Comparison of ENCODE assay signal across 29 mouse cellular contexts in genomic region chr15:86411532-86412080, GRCm38 (mm10).
A peak's percentile ranks its signal among the peaks of the same experiment; 100 is the strongest.
DNase-seq lines count a peak whose midpoint lies in the region; ATAC-seq lines count a peak whose summit lies in the region.
"Had no signal": no experiment of that assay in that cellular context is flagged by ENCODE, and none has a peak within 500 bp of the region (broad histone marks: within the 10 kb centered on the region; RNA-seq: fewer than 3 reads in every experiment).

No protein-coding gene starts in this region.

- DNase-seq in liver, embryonic 13.5 days, result no peak
- DNase-seq in liver, embryonic 11.5 days (ENCODE audit: low spot score), result no peak
- DNase-seq in ES-CJ7 (ENCODE audit: low read depth, low spot score) (peak; percentile 11), R1 (ENCODE audit: low read depth, low spot score) (peak; percentile 56)
- DNase-seq in adrenal gland, postnatal 4 days (ENCODE audit: low spot score in 2 of 2), result no peak
- DNase-seq in adrenal gland, postnatal 36 days, result no peak
- no peak for DNase-seq in thymus, postnatal 4 days
- DNase-seq: adrenal gland, adult 2 months; adrenal gland, postnatal 14 days; B cell, adult 2 months; cerebellum, adult 18-20 months; cerebellum, adult 9-10 months; cerebellum, postnatal 14 days; forebrain, postnatal 0 days; gastrocnemius, adult 2 months; gastrocnemius, postnatal 25 days; heart, adult 18-20 months; heart, postnatal 10 days; heart, postnatal 4 days had no signal

- H3K9me3 ChIP-seq in liver, embryonic 13.5 days (replicated peaks), result no peaks in the 10 kb centered on the region
- H3K9me3 ChIP-seq in liver, embryonic 11.5 days (ENCODE audit: control insufficient read depth, low read length), result no peaks in the 10 kb centered on the region
- no peaks in the 10 kb centered on the region for H3K9me3 ChIP-seq in liver, embryonic 15.5 days (replicated peaks)
- H3K9me3 ChIP-seq: embryonic facial prominence, embryonic 12.5 days; embryonic facial prominence, embryonic 15.5 days; heart, embryonic 12.5 days; heart, embryonic 15.5 days had no signal

- WGBS in liver, embryonic 13.5 days (ENCODE audit: insufficient replicate concordance), result 51% methylated on average over 5 of the region's 5 CpGs
- 73% methylated on average over 5 of the region's 5 CpGs for WGBS in liver, embryonic 11.5 days
- 50% methylated on average over 5 of the region's 5 CpGs for WGBS in liver, embryonic 15.5 days (ENCODE audit: insufficient replicate concordance)

- peak; percentile 69 for ATAC-seq in liver, embryonic 13.5 days (ENCODE audit: low read depth)
- ATAC-seq in liver, embryonic 11.5 days (replicated peaks; ENCODE audit: low FRiP score), result no peak
- ATAC-seq in liver, embryonic 15.5 days (ENCODE audit: insufficient read depth), result peak; percentile 44; the same call in 1 of the 2 replicates
- ATAC-seq: forebrain, embryonic 14.5 days; forebrain, postnatal 0 days; hindbrain, postnatal 0 days; inflammation-experienced regulatory T-cells, adult 6 months had no signal

- no peak overlapping the region for H3K9ac ChIP-seq in liver, embryonic 13.5 days
- no peak overlapping the region for H3K9ac ChIP-seq in liver, embryonic 11.5 days (ENCODE audit: low read depth, low read length)
- H3K9ac ChIP-seq in liver, embryonic 15.5 days, result no peak overlapping the region
- H3K9ac ChIP-seq: embryonic facial prominence, embryonic 12.5 days; embryonic facial prominence, embryonic 15.5 days; forebrain, postnatal 0 days; heart, embryonic 12.5 days; heart, embryonic 15.5 days; hindbrain, embryonic 14.5 days had no signal

- peaks cover 8% of the 10 kb centered on the region for H3K4me1 ChIP-seq in liver, embryonic 13.5 days (replicated peaks)
- no peaks in the 10 kb centered on the region; the same call in 1 of the 2 replicates for H3K4me1 ChIP-seq in liver, embryonic 11.5 days (replicated peaks; ENCODE audit: control insufficient read depth, insufficient read depth, low read length)
- H3K4me1 ChIP-seq in liver, embryonic 15.5 days (replicated peaks), result peaks cover 6% of the 10 kb centered on the region
- H3K4me1 ChIP-seq: embryonic facial prominence, embryonic 12.5 days; embryonic facial prominence, embryonic 15.5 days; heart, embryonic 15.5 days had no signal

- H3K36me3 ChIP-seq in liver, embryonic 13.5 days, result no peaks in the 10 kb centered on the region
- H3K36me3 ChIP-seq in liver, embryonic 11.5 days (ENCODE audit: control insufficient read depth, insufficient read depth, low read length), result no peaks in the 10 kb centered on the region
- H3K36me3 ChIP-seq in liver, embryonic 15.5 days (replicated peaks), result no peaks in the 10 kb centered on the region
- H3K36me3 ChIP-seq: embryonic facial prominence, embryonic 12.5 days; embryonic facial prominence, embryonic 15.5 days; heart, embryonic 12.5 days; heart, embryonic 15.5 days had no signal

- H3K27ac ChIP-seq in liver, embryonic 13.5 days, result no peak overlapping the region
- H3K27ac ChIP-seq in liver, embryonic 11.5 days (ENCODE audit: low read depth, low read length), result no peak overlapping the region
- no peak overlapping the region for H3K27ac ChIP-seq in liver, embryonic 15.5 days (replicated peaks)
- H3K27ac ChIP-seq: embryonic facial prominence, embryonic 12.5 days; embryonic facial prominence, embryonic 15.5 days; gastrocnemius, adult 2 months; heart, embryonic 15.5 days; hindbrain, embryonic 14.5 days; hindbrain, postnatal 0 days had no signal

- no peak overlapping the region for H3K4me2 ChIP-seq in liver, embryonic 13.5 days
- no peak overlapping the region for H3K4me2 ChIP-seq in liver, embryonic 11.5 days
- H3K4me2 ChIP-seq in liver, embryonic 15.5 days, result no peak overlapping the region
- H3K4me2 ChIP-seq: embryonic facial prominence, embryonic 12.5 days; embryonic facial prominence, embryonic 15.5 days; heart, embryonic 12.5 days; heart, embryonic 15.5 days; hindbrain, embryonic 14.5 days had no signal

- no peak overlapping the region for H3K4me3 ChIP-seq in liver, embryonic 13.5 days (replicated peaks)
- H3K4me3 ChIP-seq in liver, embryonic 11.5 days (ENCODE audit: low read depth, low read length), result no peak overlapping the region
- H3K4me3 ChIP-seq in liver, embryonic 15.5 days (replicated peaks), result no peak overlapping the region
- H3K4me3 ChIP-seq: embryonic facial prominence, embryonic 12.5 days; embryonic facial prominence, embryonic 15.5 days; gastrocnemius, adult 2 months; heart, embryonic 12.5 days; heart, embryonic 15.5 days had no signal

- no peaks in the 10 kb centered on the region for H3K27me3 ChIP-seq in liver, embryonic 13.5 days
- no peaks in the 10 kb centered on the region for H3K27me3 ChIP-seq in liver, embryonic 11.5 days (replicated peaks; ENCODE audit: control insufficient read depth, insufficient read depth, low read length)
- no peaks in the 10 kb centered on the region for H3K27me3 ChIP-seq in liver, embryonic 15.5 days
- H3K27me3 ChIP-seq: CH12.LX; embryonic facial prominence, embryonic 12.5 days; embryonic facial prominence, embryonic 15.5 days had no signal

Comparison
In these comparisons a context has a peak if more than half of its experiments do, and no peak if none do; other contexts are left out.
1. DNase-seq: peak in ES-CJ7 (single experiment) and R1 (single experiment); none in liver, embryonic 13.5 days (single experiment), liver, embryonic 11.5 days (single experiment), adrenal gland, postnatal 4 days (0 of 2), adrenal gland, postnatal 36 days (0 of 2) and thymus, postnatal 4 days (single experiment).